Mouse (Mus musculus): ENCODE measurements around the gene Brd3os. TPM values are rescaled to one million over a fixed set of nuclear protein-coding genes. Genes with fewer than 3 reads are reported as not detected.

Brd3os gene
- polyA plus RNA-seq (2015; fragmentation: Nextera tagmentation; extraction: Ambion mirVana) = 4.0 and 4.1 TPM in 2 replicates

DNA sequence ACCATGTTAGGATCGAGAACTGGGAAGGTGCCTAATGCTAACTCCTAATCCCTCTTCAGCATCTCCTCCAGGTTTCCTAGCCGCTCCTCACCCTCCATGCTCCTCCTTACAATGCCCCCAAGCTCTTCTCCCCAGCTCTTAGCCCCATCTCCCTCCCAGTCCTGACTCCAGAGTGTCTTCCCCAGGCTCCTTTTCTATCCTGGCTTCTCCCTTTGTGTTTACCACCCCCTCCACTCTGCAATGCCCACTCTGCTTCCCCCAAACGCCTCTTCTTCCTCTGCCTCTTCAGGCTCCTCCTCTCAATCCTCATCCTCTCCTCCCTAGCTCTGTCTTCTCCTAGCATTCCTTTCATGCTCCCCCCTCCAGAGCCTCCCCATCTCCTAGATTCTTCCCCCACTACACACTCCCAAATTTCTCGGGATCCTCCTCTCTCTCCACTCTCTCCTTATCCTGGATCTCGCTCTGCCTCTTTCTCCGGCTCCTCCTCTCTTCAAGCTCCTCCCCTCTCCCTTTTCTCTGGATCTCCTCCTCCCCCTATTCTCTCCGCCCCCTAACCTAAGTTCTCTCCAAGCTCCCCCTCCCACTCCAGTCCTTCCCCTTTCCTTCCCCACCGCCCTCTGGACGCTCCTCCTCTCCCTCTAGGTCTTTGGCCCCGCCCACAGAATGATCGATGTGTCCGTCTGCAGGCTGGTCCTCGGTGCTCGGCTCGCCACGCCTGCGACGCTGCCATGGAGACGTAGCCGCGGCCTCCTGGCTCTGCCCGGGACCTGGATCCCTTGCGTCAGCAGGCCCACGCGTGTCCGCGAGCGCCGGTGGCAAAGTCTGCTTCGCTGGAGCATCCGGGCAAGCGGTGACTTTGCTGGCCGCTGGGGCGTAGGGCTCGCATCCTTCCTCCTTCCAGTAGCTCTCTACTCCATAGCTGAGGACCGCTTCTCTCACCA, at the start of gene Brd3os:
TSS of gene Brd3os (plus strand) at position 558 of the 941 bp plus-strand sequence.

DNA sequence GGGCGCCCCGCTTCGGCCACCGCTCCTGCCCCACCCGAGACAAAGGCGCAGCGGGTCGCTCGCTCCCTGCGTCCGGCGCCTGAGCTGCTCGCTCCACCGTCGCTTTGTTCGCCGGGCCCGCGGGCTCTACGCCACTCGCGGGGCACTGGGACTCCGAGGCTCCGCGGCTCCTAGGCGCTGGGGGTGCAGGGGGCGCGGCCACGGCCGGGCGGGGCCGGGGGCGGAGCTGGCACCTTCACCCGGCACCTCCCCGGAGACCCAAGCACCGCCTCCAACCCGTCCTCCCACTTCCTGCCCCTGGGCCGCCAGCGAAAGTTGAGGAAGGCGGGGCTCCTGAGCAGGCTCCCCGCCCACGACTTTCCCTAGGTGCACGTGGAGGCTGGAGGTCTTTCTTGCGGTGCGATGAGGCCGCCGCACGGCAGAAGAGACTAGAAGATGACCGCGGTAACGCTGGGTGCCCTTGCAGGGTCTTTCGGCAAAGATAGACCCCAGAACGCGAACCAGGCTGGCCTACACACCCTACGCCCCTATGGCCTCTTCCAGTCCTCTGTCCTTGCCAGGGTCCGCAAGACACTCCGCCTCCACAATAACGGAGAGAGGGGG, 15.2 kb upstream of the Brd3os start, which contains the start of gene Vav2:
TSS of gene Vav2 (minus strand) at position 179 of the 603 bp plus-strand sequence.

Small RNA genes within 50 kb of the gene (microRNA-seq; reads per million reads assigned to microRNA genes)
- gene Gm24049 (not detected), gene Mir7578 (not detected)

Other genes starting within 250 kb of the Brd3os start
- gene Sardh, start 194.0 kb upstream of the Brd3os start, polyA plus RNA-seq (2015; fragmentation: Nextera tagmentation; extraction: Ambion mirVana) = 11.3 and 13.1 TPM in 2 replicates
- gene Vav2, start 15.3 kb upstream of the Brd3os start, polyA plus RNA-seq (2015; fragmentation: Nextera tagmentation; extraction: Ambion mirVana) = 4.8 and 6.6 TPM in 2 replicates
- gene Brd3, start 65.3 kb downstream of the Brd3os start, polyA plus RNA-seq (2015; fragmentation: Nextera tagmentation; extraction: Ambion mirVana) = 49.1 and 55.1 TPM in 2 replicates
- 21.7 and 25.1 TPM in 2 replicates for gene Wdr5, start 72.8 kb downstream of the Brd3os start, polyA plus RNA-seq (2015; fragmentation: Nextera tagmentation; extraction: Ambion mirVana)
- 8.6 and 10.0 TPM in 2 replicates for gene Rxra, start 234.1 kb downstream of the Brd3os start, polyA plus RNA-seq (2015; fragmentation: Nextera tagmentation; extraction: Ambion mirVana)